ENCODE assay signal across 1 mouse cellular context in the genomic region with DNA sequence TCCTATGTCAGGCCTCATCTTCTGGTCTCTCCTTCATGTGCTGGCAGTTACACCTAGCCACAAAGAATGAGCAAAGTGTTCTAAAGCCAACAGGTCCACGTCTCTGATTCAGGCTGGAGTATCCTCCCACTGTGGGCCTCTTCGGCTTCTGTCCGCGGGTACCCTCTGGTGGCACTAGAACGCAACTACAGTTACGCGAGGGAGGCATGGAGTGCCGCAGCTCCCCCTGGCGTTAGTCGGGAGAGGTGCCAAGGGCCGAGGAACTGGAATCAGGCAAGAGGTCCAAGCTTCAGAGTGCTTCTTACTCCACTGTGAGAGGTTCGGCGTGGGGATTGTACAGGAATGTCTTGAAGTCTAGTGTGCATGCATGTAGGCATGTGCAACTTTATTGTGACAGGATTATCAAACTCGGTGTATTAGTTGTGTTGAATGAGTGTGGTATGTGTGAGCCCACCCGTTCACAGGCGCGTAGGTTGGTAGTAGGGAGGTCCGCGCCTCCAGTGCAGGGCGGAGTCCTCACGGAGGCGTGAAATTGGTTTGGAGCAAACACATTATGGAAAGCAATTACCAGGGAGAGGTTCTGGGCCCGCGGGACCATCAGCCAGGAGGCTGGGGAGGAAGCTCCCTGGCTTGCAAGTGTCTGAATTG.
TF ChIP-seq lines count a peak whose summit lies in the region.

No protein-coding gene starts in this region.

TF ChIP-seq in CH12.LX, 34 proteins besides CTCF, POLR2A, EP300 and RAD21:
- TF ChIP-seq MEF2A (IDR thresholded peaks at IDR 0.05; ENCODE audit: borderline replicate concordance, low read depth, low read length) (peak; percentile 66; the same call in 1 of the 2 replicates), TCF12 (IDR thresholded peaks at IDR 0.05; ENCODE audit: low read depth, low read length) (no peak), CHD1 (IDR thresholded peaks at IDR 0.05; ENCODE audit: low read depth, low read length) (no peak), E2F4 (IDR thresholded peaks at IDR 0.05; ENCODE audit: insufficient replicate concordance, low read depth, low read length) (no peak), ETS1 (conservative IDR thresholded peaks at IDR 0.05; ENCODE audit: low read depth, low read length) (no peak), HCFC1 (IDR thresholded peaks at IDR 0.05; ENCODE audit: low read depth, low read length) (peak; percentile 45), ELF1 (IDR thresholded peaks at IDR 0.05; ENCODE audit: low read depth, low read length) (no peak; the same call in 1 of the 2 replicates), SMC3 (IDR thresholded peaks at IDR 0.05; ENCODE audit: low read depth, low read length) (peak; percentile 92), NRF1 (IDR thresholded peaks at IDR 0.05; ENCODE audit: low read depth, low read length) (no peak), USF2 (conservative IDR thresholded peaks at IDR 0.05; ENCODE audit: low read depth, low read length) (no peak), PAX5 (IDR thresholded peaks at IDR 0.05; ENCODE audit: low read length) (no peak), KAT2A (IDR thresholded peaks at IDR 0.05; ENCODE audit: insufficient replicate concordance, low read length) (no peak), ZNF384 (IDR thresholded peaks at IDR 0.05; ENCODE audit: low read depth, low read length) (no peak), BHLHE40 (IDR thresholded peaks at IDR 0.05; ENCODE audit: low read depth, low read length) (no peak), GABPA (IDR thresholded peaks at IDR 0.05; ENCODE audit: insufficient replicate concordance, low read depth, low read length) (no peak), JUN (IDR thresholded peaks at IDR 0.05; ENCODE audit: insufficient read depth, low read depth, low read length) (no peak), IRF4 (IDR thresholded peaks at IDR 0.05; ENCODE audit: low read depth, low read length) (no peak), RCOR1 (conservative IDR thresholded peaks at IDR 0.05; ENCODE audit: low read depth, low read length) (no peak), SIN3A (IDR thresholded peaks at IDR 0.05; ENCODE audit: low read length) (no peak), CHD2 (IDR thresholded peaks at IDR 0.05; ENCODE audit: low read length) (no peak), MAX (IDR thresholded peaks at IDR 0.05; ENCODE audit: low read length) (no peak), ZC3H11A (IDR thresholded peaks at IDR 0.05; ENCODE audit: low read depth, low read length) (no peak; the same call in 1 of the 2 replicates), MAFK (IDR thresholded peaks at IDR 0.05; ENCODE audit: insufficient replicate concordance, low read length) (no peak), JUND (conservative IDR thresholded peaks at IDR 0.05; ENCODE audit: low read depth, low read length) (no peak), POLR2AphosphoS2 (IDR thresholded peaks at IDR 0.05; ENCODE audit: low read depth, low read length) (no peak), MXI1 (IDR thresholded peaks at IDR 0.05; ENCODE audit: low read depth, low read length) (no peak), ZMIZ1 (IDR thresholded peaks at IDR 0.05; ENCODE audit: low read depth, low read length) (no peak), ZKSCAN1 (IDR thresholded peaks at IDR 0.05; ENCODE audit: borderline replicate concordance, low read depth, low read length) (no peak), NELFE (IDR thresholded peaks at IDR 0.05; ENCODE audit: low read depth, low read length) (peak; percentile 80; the same call in 1 of the 2 replicates), UBTF (IDR thresholded peaks at IDR 0.05; ENCODE audit: low read depth, low read length) (no peak), MAZ (IDR thresholded peaks at IDR 0.05; ENCODE audit: low read depth, low read length) (no peak), MYC (IDR thresholded peaks at IDR 0.05; ENCODE audit: low read depth, low read length) (peak; percentile 43; the same call in 1 of the 2 replicates), USF1 (IDR thresholded peaks at IDR 0.05; ENCODE audit: low read depth, low read length) (no peak), TBP (conservative IDR thresholded peaks at IDR 0.05; ENCODE audit: low read depth, low read length) (no peak)
TF ChIP-seq in CH12.LX: peak in this region for 5.
